Mouse (Mus musculus) lung, embryonic 14.5 days (tissue): Measurements from ENCODE around the gene Pip4k2a. TPM values are rescaled to one million over a fixed set of nuclear protein-coding genes. Genes with fewer than 3 reads are reported as not detected.

Source experiments
- ATAC-seq: fragments of 200-750 bp; cut with Nextera tagmentation; 2 replicates; pipeline ENCODE4 v1.8.0; 2017; ENCODE audit warnings: mild to moderate bottlenecking, moderate TSS enrichment, moderate library complexity; ENCODE audit not compliant: insufficient read depth
- DNase-seq: peaks from one replicate; pipeline ENCODE4 v3.0.0-alpha.2; 2015
- H3K27ac ChIP-seq: fragments of 300-500 bp; sonication (generic); 2 replicates; pipeline ENCODE4 v1.5.1; 2014; ENCODE audit warnings: low read depth, mild to moderate bottlenecking, moderate library complexity
- H3K27me3 ChIP-seq: fragments of 300-500 bp; sonication (generic); 2 replicates; pipeline ENCODE4 v1.6.1; 2014; ENCODE audit warnings: low read length, control low read depth; ENCODE audit not compliant: insufficient read depth
- H3K36me3 ChIP-seq: fragments of 300-500 bp; sonication (generic); 2 replicates; pipeline ENCODE4 v1.6.1; 2014; ENCODE audit warnings: control low read depth; ENCODE audit not compliant: insufficient read depth
- H3K4me1 ChIP-seq: fragments of 300-500 bp; sonication (generic); 2 replicates; pipeline ENCODE4 v1.6.1; 2014; ENCODE audit warnings: antibody characterized with exemption, control low read depth; ENCODE audit not compliant: insufficient read depth
- H3K4me2 ChIP-seq: fragments of 300-500 bp; sonication (generic); 2 replicates; pipeline ENCODE4 v1.6.1; 2014; ENCODE audit warnings: mild to moderate bottlenecking
- H3K4me3 ChIP-seq: fragments of 300-500 bp; sonication (generic); 2 replicates; pipeline ENCODE4 v1.5.1; 2014; ENCODE audit warnings: low read depth, low read length
- H3K9ac ChIP-seq: fragments of 300-500 bp; sonication (generic); 2 replicates; pipeline ENCODE4 v1.6.1; 2014
- H3K9me3 ChIP-seq: fragments of 300-500 bp; sonication (generic); 2 replicates; pipeline ENCODE4 v1.6.1; 2016; ENCODE audit warnings: low read depth, low read length, control low read depth
- CTCF ChIP-seq: IDR thresholded peaks from 2 replicates; pipeline ENCODE4 v1.5.1; 2016; ENCODE audit warnings: antibody characterized with exemption, low read depth
- WGBS: fragments of 180-500 bp; shearing (Covaris S2); extraction: QIAGEN DNeasy Blood & Tissue Kit; methylation state at CpG from one replicate; pipeline ENCODE4 v1.1.7; 2014; 5-methylcytosine and 5-hydroxymethylcytosine counted together
- polyA plus RNA-seq: library from polyadenylated mRNA; unstranded; fragments of >200 nt; fragmentation: Nextera tagmentation; extraction: Ambion mirVana; gene quantifications from 2 replicates; pipeline ENCODE4 v1.2.1, GENCODE M21; 2014

Gene Pip4k2a
- polyA plus RNA-seq, 1 experiment from 2014 or later = 10.2 TPM

GRCm38 (mm10) chr2:18842527-18842926, 155.4 kb downstream of the Pip4k2a start:
- no peak overlapping the region for H3K4me2 ChIP-seq
- H3K9ac ChIP-seq = no peak overlapping the region
- no peaks in the 10 kb centered on the region for H3K27me3 ChIP-seq
- WGBS = 79% methylated on average over 6 of the region's 6 CpGs
- H3K9me3 ChIP-seq = no peaks in the 10 kb centered on the region
- no peak overlapping the region for H3K27ac ChIP-seq
- no peak overlapping the region for H3K4me3 ChIP-seq
- H3K4me1 ChIP-seq = no peaks in the 10 kb centered on the region
- ATAC-seq (no peak), DNase-seq (no peak)
- H3K36me3 ChIP-seq = peaks cover 10% of the 10 kb centered on the region; the same call in 1 of the 2 replicates
- no peak for TF ChIP-seq CTCF

GRCm38 (mm10) chr2:18841051-18841450, 156.9 kb downstream of the Pip4k2a start:
- Histone ChIP-seq H3K27ac (no peak overlapping the region), H3K4me2 (no peak overlapping the region), H3K27me3 (no peaks in the 10 kb centered on the region), H3K9ac (no peak overlapping the region), H3K36me3 (peaks cover 10% of the 10 kb centered on the region; the same call in 1 of the 2 replicates), H3K4me1 (no peaks in the 10 kb centered on the region), H3K9me3 (no peaks in the 10 kb centered on the region), H3K4me3 (no peak overlapping the region)
- TF ChIP-seq CTCF = no peak
- DNase-seq (no peak), ATAC-seq (no peak)
- 84% methylated on average over 8 of the region's 8 CpGs for WGBS

GRCm38 (mm10) chr2:18839532-18839931, 158.4 kb downstream of the Pip4k2a start:
- H3K4me2 ChIP-seq = no peak overlapping the region
- no peaks in the 10 kb centered on the region for H3K9me3 ChIP-seq
- H3K27ac ChIP-seq = no peak overlapping the region
- no peak overlapping the region for H3K4me3 ChIP-seq
- H3K4me1 ChIP-seq = no peaks in the 10 kb centered on the region
- H3K36me3 ChIP-seq = 0 out of 2 replicates have a peak, but pooled peaks cover 10% of the 10 kb centered on the region
- DNase-seq (no peak), ATAC-seq (no peak)
- TF ChIP-seq CTCF = no peak
- no peak overlapping the region for H3K9ac ChIP-seq
- H3K27me3 ChIP-seq = no peaks in the 10 kb centered on the region
- WGBS = 84% methylated on average over 4 of the region's 4 CpGs

- Histone ChIP-seq H3K36me3 (no peaks in the 10 kb centered on the region), H3K4me2 (no peak overlapping the region), H3K9me3 (no peaks in the 10 kb centered on the region), H3K4me1 (no peaks in the 10 kb centered on the region), H3K27ac (no peak overlapping the region), H3K27me3 (no peaks in the 10 kb centered on the region), H3K4me3 (no peak overlapping the region), H3K9ac (no peak overlapping the region)
- ATAC-seq (no peak), DNase-seq (no peak)
- TF ChIP-seq CTCF = no peak
- WGBS = 84% methylated on average over 12 of the region's 12 CpGs
Measured at GRCm38 (mm10) chr2:18835266-18835908, 162.5 kb downstream of the Pip4k2a start.

GRCm38 (mm10) chr2:18833024-18833590, 164.8 kb downstream of the Pip4k2a start:
- DNase-seq (no peak), ATAC-seq (no peak)
- no peak for TF ChIP-seq CTCF
- no peaks in the 10 kb centered on the region for H3K36me3 ChIP-seq
- H3K9me3 ChIP-seq = no peaks in the 10 kb centered on the region
- H3K4me3 ChIP-seq = no peak overlapping the region
- H3K27ac ChIP-seq = no peak overlapping the region
- WGBS = 79% methylated on average over 9 of the region's 9 CpGs
- no peaks in the 10 kb centered on the region for H3K4me1 ChIP-seq
- 0 out of 2 replicates have a peak, but pooled peaks cover 2% of the 10 kb centered on the region for H3K27me3 ChIP-seq
- no peak overlapping the region for H3K4me2 ChIP-seq
- H3K9ac ChIP-seq = no peak overlapping the region

GRCm38 (mm10) chr2:18831031-18831774, 166.7 kb downstream of the Pip4k2a start:
- DNase-seq = peak; percentile 75
- 19% methylated on average over 6 of the region's 6 CpGs for WGBS

GRCm38 (mm10) chr2:18822711-18823110, 175.2 kb downstream of the Pip4k2a start:
- TF ChIP-seq CTCF = no peak
- Histone ChIP-seq H3K36me3 (no peaks in the 10 kb centered on the region), H3K4me1 (no peaks in the 10 kb centered on the region), H3K27ac (no peak overlapping the region), H3K4me2 (no peak overlapping the region), H3K4me3 (no peak overlapping the region), H3K9me3 (no peaks in the 10 kb centered on the region), H3K9ac (no peak overlapping the region), H3K27me3 (peaks cover 7% of the 10 kb centered on the region)
- 28% methylated on average over 9 of the region's 9 CpGs for WGBS
- peak; percentile 73; the same call in 1 of the 2 replicates for ATAC-seq
- DNase-seq = peak; percentile 69

More at GRCm38 (mm10) chr2:18831031-18831774, 166.7 kb downstream of the Pip4k2a start:
- Histone ChIP-seq H3K4me1 (no peaks in the 10 kb centered on the region), H3K36me3 (no peaks in the 10 kb centered on the region), H3K27me3 (peaks cover 10% of the 10 kb centered on the region), H3K27ac (no peak overlapping the region), H3K9me3 (no peaks in the 10 kb centered on the region), H3K9ac (no peak overlapping the region), H3K4me3 (no peak overlapping the region), H3K4me2 (no peak overlapping the region)
- ATAC-seq = peak; percentile 90
- no peak for TF ChIP-seq CTCF
